Mouse (Mus musculus) stomach, embryonic 16.5 days (tissue): ENCODE measurements at regions not wholly inside any gene's neighbourhood (a gene's known extent, or its start where the extent isn't known, plus 50 kb on each side); places are given as distances from the start of the nearest gene placed in this dataset.

Experiments
- ATAC-seq: fragments of 200-750 bp; cut with Nextera tagmentation; 2 replicates; pipeline ENCODE4 v1.8.0; 2017; ENCODE audit warnings: moderate number of reproducible peaks, moderate TSS enrichment; ENCODE audit not compliant: insufficient read depth, low FRiP score
- H3K27ac ChIP-seq: fragments of 300-500 bp; sonication (generic); 2 replicates; pipeline ENCODE4 v1.5.1; 2014; ENCODE audit warnings: low read length
- H3K27me3 ChIP-seq: fragments of 300-500 bp; sonication (generic); 2 replicates; pipeline ENCODE4 v1.6.1; 2014; ENCODE audit warnings: low read length, control low read depth, mixed read lengths; ENCODE audit not compliant: control insufficient read depth, insufficient read depth
- H3K36me3 ChIP-seq: fragments of 300-500 bp; sonication (generic); 2 replicates; pipeline ENCODE4 v1.6.1; 2014; ENCODE audit warnings: low read length; ENCODE audit not compliant: control insufficient read depth, insufficient read depth
- H3K4me1 ChIP-seq: fragments of 300-500 bp; sonication (generic); 2 replicates; pipeline ENCODE4 v1.6.1; 2014; ENCODE audit warnings: low read length, control low read depth, mixed read lengths; ENCODE audit not compliant: control insufficient read depth, insufficient read depth
- H3K4me2 ChIP-seq: fragments of 300-500 bp; sonication (generic); 2 replicates; pipeline ENCODE4 v1.6.1; 2014; ENCODE audit warnings: low read depth, low read length, mixed read lengths
- H3K4me3 ChIP-seq: fragments of 300-500 bp; sonication (generic); replicated peaks from 2 replicates; pipeline ENCODE4 v1.5.1; 2014; ENCODE audit warnings: mild to moderate bottlenecking, low read length
- H3K9ac ChIP-seq: fragments of 300-500 bp; sonication (generic); 2 replicates; pipeline ENCODE4 v1.6.1; 2014; ENCODE audit warnings: low read length
- H3K9me3 ChIP-seq: fragments of 300-500 bp; sonication (generic); replicated peaks from 2 replicates; pipeline ENCODE4 v1.6.1; 2016; ENCODE audit warnings: low read length, control low read depth; ENCODE audit not compliant: control insufficient read depth
- WGBS: fragments of 180-500 bp; shearing (Covaris S2); extraction: QIAGEN DNeasy Blood & Tissue Kit; methylation state at CpG from one replicate; pipeline ENCODE4 v1.1.7; 2014; 5-methylcytosine and 5-hydroxymethylcytosine counted together

GRCm38 (mm10) chr2:19714025-19714424 is 56.5 kb downstream of the Otud1 start:
- WGBS = 66% methylated on average over 3 of the region's 3 CpGs
- Histone ChIP-seq H3K36me3 (no peaks in the 10 kb centered on the region), H3K9ac (no peak overlapping the region), H3K4me2 (no peak overlapping the region), H3K27me3 (no peaks in the 10 kb centered on the region), H3K9me3 (no peaks in the 10 kb centered on the region), H3K27ac (no peak overlapping the region), H3K4me3 (no peak overlapping the region), H3K4me1 (0 out of 2 replicates have a peak, but pooled peaks cover 3% of the 10 kb centered on the region)
- ATAC-seq = no peak

GRCm38 (mm10) chr2:19715564-19716238 is 58.1 kb downstream of the Otud1 start:
- Histone ChIP-seq H3K36me3 (no peaks in the 10 kb centered on the region), H3K27ac (no peak overlapping the region), H3K27me3 (no peaks in the 10 kb centered on the region), H3K4me1 (0 out of 2 replicates have a peak, but pooled peaks cover 3% of the 10 kb centered on the region), H3K9ac (0 out of 2 replicates have a peak overlapping the region, but pooled peaks have one; percentile 26), H3K4me2 (peak overlapping the region; percentile 49), H3K4me3 (peak overlapping the region; percentile 32), H3K9me3 (no peaks in the 10 kb centered on the region)
- WGBS = 9% methylated on average over 11 of the region's 11 CpGs
- peak; percentile 56 for ATAC-seq

GRCm38 (mm10) chr2:19716388-19716787 is 58.8 kb downstream of the Otud1 start:
- H3K4me3 ChIP-seq = no peak overlapping the region
- H3K9me3 ChIP-seq = no peaks in the 10 kb centered on the region
- no peak overlapping the region for H3K4me2 ChIP-seq
- WGBS = 84% methylated on average over 5 of the region's 5 CpGs
- no peak overlapping the region for H3K9ac ChIP-seq
- H3K27me3 ChIP-seq = no peaks in the 10 kb centered on the region
- H3K4me1 ChIP-seq = 0 out of 2 replicates have a peak, but pooled peaks cover 3% of the 10 kb centered on the region
- H3K27ac ChIP-seq = no peak overlapping the region
- H3K36me3 ChIP-seq = no peaks in the 10 kb centered on the region
- no peak for ATAC-seq

- no peaks in the 10 kb centered on the region for H3K9me3 ChIP-seq
- 76% methylated on average over 6 of the region's 6 CpGs for WGBS
- no peak overlapping the region for H3K9ac ChIP-seq
- H3K36me3 ChIP-seq = no peaks in the 10 kb centered on the region
- H3K27ac ChIP-seq = no peak overlapping the region
- no peak overlapping the region for H3K4me2 ChIP-seq
- ATAC-seq = no peak
- no peaks in the 10 kb centered on the region for H3K4me1 ChIP-seq
- H3K4me3 ChIP-seq = no peak overlapping the region
- no peaks in the 10 kb centered on the region for H3K27me3 ChIP-seq
Measured at GRCm38 (mm10) chr2:19726085-19726484, 68.5 kb downstream of the Otud1 start.

- WGBS = 13% methylated on average over 9 of the region's 9 CpGs
Measured at GRCm38 (mm10) chr2:19726904-19727303, 69.4 kb downstream of the Otud1 start.

GRCm38 (mm10) chr2:19732922-19733859 is 75.6 kb downstream of the Otud1 start:
- no peak for ATAC-seq
- Histone ChIP-seq H3K9me3 (no peaks in the 10 kb centered on the region), H3K27me3 (no peaks in the 10 kb centered on the region), H3K36me3 (no peaks in the 10 kb centered on the region), H3K27ac (no peak overlapping the region), H3K9ac (no peak overlapping the region), H3K4me3 (no peak overlapping the region), H3K4me1 (no peaks in the 10 kb centered on the region), H3K4me2 (no peak overlapping the region)
- 56% methylated on average over 12 of the region's 12 CpGs for WGBS

More at GRCm38 (mm10) chr2:19726904-19727303, 69.4 kb downstream of the Otud1 start:
- Histone ChIP-seq H3K4me1 (no peaks in the 10 kb centered on the region), H3K36me3 (no peaks in the 10 kb centered on the region), H3K27ac (no peak overlapping the region), H3K9me3 (no peaks in the 10 kb centered on the region), H3K4me2 (no peak overlapping the region), H3K9ac (no peak overlapping the region), H3K27me3 (no peaks in the 10 kb centered on the region), H3K4me3 (no peak overlapping the region)
- no peak for ATAC-seq

- no peak overlapping the region for H3K4me2 ChIP-seq
- no peaks in the 10 kb centered on the region for H3K36me3 ChIP-seq
- WGBS = 62% methylated on average over 12 of the region's 12 CpGs
- no peak overlapping the region for H3K9ac ChIP-seq
- no peak for ATAC-seq
- H3K4me1 ChIP-seq = no peaks in the 10 kb centered on the region
- H3K9me3 ChIP-seq = no peaks in the 10 kb centered on the region
- H3K27me3 ChIP-seq = no peaks in the 10 kb centered on the region
- H3K4me3 ChIP-seq = no peak overlapping the region
- H3K27ac ChIP-seq = no peak overlapping the region
Measured at GRCm38 (mm10) chr2:19734164-19734870, 76.8 kb downstream of the Otud1 start.

GRCm38 (mm10) chr2:19741508-19741907 is 84.0 kb downstream of the Otud1 start:
- no peak overlapping the region for H3K27ac ChIP-seq
- H3K4me1 ChIP-seq = no peaks in the 10 kb centered on the region
- no peak overlapping the region for H3K4me3 ChIP-seq
- H3K9ac ChIP-seq = no peak overlapping the region
- H3K36me3 ChIP-seq = no peaks in the 10 kb centered on the region
- no peaks in the 10 kb centered on the region for H3K27me3 ChIP-seq
- H3K4me2 ChIP-seq = no peak overlapping the region
- ATAC-seq = no peak
- H3K9me3 ChIP-seq = no peaks in the 10 kb centered on the region

GRCm38 (mm10) chr2:19743467-19743866 is 85.9 kb downstream of the Otud1 start:
- WGBS = 47% methylated on average over 4 of the region's 4 CpGs

More at GRCm38 (mm10) chr2:19743467-19743866, 85.9 kb downstream of the Otud1 start:
- no peak overlapping the region for H3K27ac ChIP-seq
- no peak overlapping the region for H3K4me2 ChIP-seq
- no peak for ATAC-seq
- no peaks in the 10 kb centered on the region for H3K36me3 ChIP-seq
- no peaks in the 10 kb centered on the region for H3K9me3 ChIP-seq
- H3K4me1 ChIP-seq = no peaks in the 10 kb centered on the region
- no peaks in the 10 kb centered on the region for H3K27me3 ChIP-seq
- H3K4me3 ChIP-seq = no peak overlapping the region
- no peak overlapping the region for H3K9ac ChIP-seq
